Mouse (Mus musculus) ES-E14 (cell line): ENCODE data around the gene Stxbp6.

Source experiments
- CHD2 ChIP-seq: IDR thresholded peaks from 2 replicates; pipeline ENCODE4 v1.6.1; 2014; ENCODE audit warnings: mild to moderate bottlenecking, low read depth, low read length, inconsistent platforms
- HCFC1 ChIP-seq: IDR thresholded peaks from 2 replicates; pipeline ENCODE4 v1.6.1; 2012; ENCODE audit warnings: low read length, inconsistent platforms, borderline replicate concordance; ENCODE audit not compliant: insufficient read depth
- ZC3H11A ChIP-seq: IDR thresholded peaks from 2 replicates; pipeline ENCODE4 v1.6.1; 2012; ENCODE audit warnings: low read depth, mild to moderate bottlenecking, inconsistent platforms, low read length, borderline replicate concordance
- ZNF384 ChIP-seq: IDR thresholded peaks from 2 replicates; pipeline ENCODE4 v1.6.1; 2012; ENCODE audit warnings: low read depth, low read length, inconsistent platforms

- TF ChIP-seq HCFC1, result no peak
- no peak for TF ChIP-seq ZNF384
- TF ChIP-seq CHD2, result no peak
- no peak for TF ChIP-seq ZC3H11A
Measured at GRCm38 (mm10) chr12:44872697-44873096, 201.8 kb downstream of the Stxbp6 start.
